Mouse (Mus musculus) intestine, embryonic 14.5 days (tissue): ENCODE measurements around the gene Vmn1r148. TPM values are rescaled to one million over a fixed set of nuclear protein-coding genes. Genes with fewer than 3 reads are reported as not detected.
"Not testable (repeated sequence)": the region's sequence is repeated elsewhere in the genome, so short reads cannot be mapped to it uniquely, and the experiment has no call there.

Experiments
- ATAC-seq: fragments of 200-750 bp; cut with Nextera tagmentation; replicated peaks from 2 replicates; pipeline ENCODE4 v1.8.0; 2017; ENCODE audit warnings: low read depth, moderate number of reproducible peaks, moderate TSS enrichment, moderate library complexity; ENCODE audit not compliant: low FRiP score, low TSS enrichment
- DNase-seq: peaks from one replicate; pipeline ENCODE4 v3.0.0-alpha.2; 2018; ENCODE audit warnings: low spot score
- H3K27ac ChIP-seq: fragments of 300-500 bp; sonication (generic); 2 replicates; pipeline ENCODE4 v1.5.1; 2014; ENCODE audit warnings: low read depth, mild to moderate bottlenecking, control low read depth
- H3K27me3 ChIP-seq: fragments of 300-500 bp; sonication (generic); replicated peaks from 2 replicates; pipeline ENCODE4 v1.6.1; 2014; ENCODE audit warnings: low read length, control low read depth; ENCODE audit not compliant: control insufficient read depth, insufficient read depth
- H3K36me3 ChIP-seq: fragments of 300-500 bp; sonication (generic); 2 replicates; pipeline ENCODE4 v1.6.1; 2014; ENCODE audit warnings: low read length, control low read depth; ENCODE audit not compliant: control insufficient read depth, insufficient read depth
- H3K4me1 ChIP-seq: fragments of 300-500 bp; sonication (generic); replicated peaks from 2 replicates; pipeline ENCODE4 v1.6.1; 2014; ENCODE audit warnings: low read length, control low read depth, mixed read lengths; ENCODE audit not compliant: control insufficient read depth, insufficient read depth
- H3K4me2 ChIP-seq: fragments of 300-500 bp; sonication (generic); 2 replicates; pipeline ENCODE4 v1.6.1; 2014; ENCODE audit warnings: low read length
- H3K4me3 ChIP-seq: fragments of 300-500 bp; sonication (generic); 2 replicates; pipeline ENCODE4 v1.5.1; 2014; ENCODE audit warnings: low read depth, low read length, control low read depth, mixed read lengths
- H3K9ac ChIP-seq: fragments of 300-500 bp; sonication (generic); 2 replicates; pipeline ENCODE4 v1.6.1; 2014; ENCODE audit warnings: mild to moderate bottlenecking, low read length
- H3K9me3 ChIP-seq: fragments of 300-500 bp; sonication (generic); 2 replicates; pipeline ENCODE4 v1.6.1; 2016; ENCODE audit warnings: low read length, control low read depth; ENCODE audit not compliant: control insufficient read depth
- WGBS: fragments of 180-500 bp; shearing (Covaris S2); extraction: QIAGEN DNeasy Blood & Tissue Kit; methylation state at CpG from one replicate; pipeline ENCODE4 v1.1.7; 2014; 5-methylcytosine and 5-hydroxymethylcytosine counted together
- polyA plus RNA-seq: library from polyadenylated mRNA; unstranded; fragments of >200 nt; fragmentation: Nextera tagmentation; extraction: Ambion mirVana; gene quantifications from 2 replicates; pipeline ENCODE4 v1.2.1, GENCODE M21; 2014

Gene Vmn1r148
- not detected in 2 replicates for polyA plus RNA-seq

GRCm38 (mm10) chr7:22413283-22413682 is at the start of gene Vmn1r148:
Gene Vmn1r148 (plus strand): TSS chr7:22413583.
- WGBS, result no CpG with 5 or more reads among the region's 3 CpGs
- DNase-seq, H3K4me3 ChIP-seq, H3K27ac ChIP-seq, H3K36me3 ChIP-seq, H3K9me3 ChIP-seq, H3K27me3 ChIP-seq, H3K4me2 ChIP-seq, ATAC-seq, H3K9ac ChIP-seq, H3K4me1 ChIP-seq: not testable (repeated sequence)

GRCm38 (mm10) chr7:22370939-22371338 is 42.4 kb upstream of the Vmn1r148 start, which contains the start of gene Gm8660:
Gene Gm8660 (minus strand): TSS chr7:22371039.
- not testable (repeated sequence) for H3K9ac ChIP-seq, H3K4me2 ChIP-seq, H3K4me1 ChIP-seq, ATAC-seq, DNase-seq, H3K4me3 ChIP-seq, H3K27ac ChIP-seq, H3K27me3 ChIP-seq, H3K9me3 ChIP-seq, H3K36me3 ChIP-seq
- no CpG with 5 or more reads among the region's 1 CpGs for WGBS

- H3K9ac ChIP-seq, H3K4me3 ChIP-seq, H3K4me1 ChIP-seq, H3K36me3 ChIP-seq, DNase-seq, H3K4me2 ChIP-seq, ATAC-seq, H3K9me3 ChIP-seq, H3K27ac ChIP-seq, H3K27me3 ChIP-seq: not testable (repeated sequence)
- WGBS, result no CpG with 5 or more reads among the region's 2 CpGs
Observed at GRCm38 (mm10) chr7:22438129-22438528, 24.7 kb downstream of the Vmn1r148 start, which contains the start of gene Vmn1r149. Gene Vmn1r149 (minus strand): TSS chr7:22438229.

- ATAC-seq, result not testable (repeated sequence)
Observed at GRCm38 (mm10) chr7:22463975-22464374, 50.6 kb downstream of the Vmn1r148 start, which contains the start of gene Gm10665. Gene Gm10665 (minus strand): TSS chr7:22464075.

More at GRCm38 (mm10) chr7:22463975-22464374, 50.6 kb downstream of the Vmn1r148 start, which contains the start of gene Gm10665:
- not testable (repeated sequence) for H3K27ac ChIP-seq, DNase-seq, H3K36me3 ChIP-seq, H3K27me3 ChIP-seq, H3K9me3 ChIP-seq, H3K4me3 ChIP-seq, H3K4me2 ChIP-seq, H3K9ac ChIP-seq, H3K4me1 ChIP-seq
- WGBS, result no CpG with 5 or more reads among the region's 5 CpGs

Other genes starting within 250 kb of the Vmn1r148 start
- gene Vmn1r142, start 249.5 kb upstream of the Vmn1r148 start, polyA plus RNA-seq, result not detected in 2 replicates
- not detected in 2 replicates for gene Vmn1r143, start 224.2 kb upstream of the Vmn1r148 start, polyA plus RNA-seq
- gene Gm8653, start 212.3 kb upstream of the Vmn1r148 start, polyA plus RNA-seq, result not detected in 2 replicates
- not detected in 2 replicates for gene Gm8453, start 184.1 kb upstream of the Vmn1r148 start, polyA plus RNA-seq
- not detected in 2 replicates for gene Gm4187, start 83.9 kb upstream of the Vmn1r148 start, polyA plus RNA-seq
- not detected in 2 replicates for gene Gm8660, start 42.5 kb upstream of the Vmn1r148 start, polyA plus RNA-seq
- gene Vmn1r149, start 24.6 kb downstream of the Vmn1r148 start, polyA plus RNA-seq, result not detected in 2 replicates
- gene Gm10665, start 50.5 kb downstream of the Vmn1r148 start, polyA plus RNA-seq, result not detected in 2 replicates
- not detected in 2 replicates for gene Vmn1r151, start 86.1 kb downstream of the Vmn1r148 start, polyA plus RNA-seq
- gene Vmn1r152, start 109.4 kb downstream of the Vmn1r148 start, polyA plus RNA-seq, result not detected in 2 replicates
- not detected in 2 replicates for gene Gm8677, start 121.3 kb downstream of the Vmn1r148 start, polyA plus RNA-seq
- not detected in 2 replicates for gene Gm4201, start 151.8 kb downstream of the Vmn1r148 start, polyA plus RNA-seq
- gene Gm4565, start 174.5 kb downstream of the Vmn1r148 start, polyA plus RNA-seq, result not detected in 2 replicates
- not detected in 2 replicates for gene Vmn1r155, start 244.4 kb downstream of the Vmn1r148 start, polyA plus RNA-seq